ENCODE assay signal across 10 mouse cellular contexts in genomic region chr3:129687429-129687828, GRCm38 (mm10).
"Had no signal": no experiment of that assay in that cellular context is flagged by ENCODE, and none has a peak within 500 bp of the region (broad histone marks: within the 10 kb centered on the region; RNA-seq: fewer than 3 reads in every experiment).

No protein-coding gene starts in this region.

- H3K9ac ChIP-seq: lung, embryonic 15.5 days; midbrain, embryonic 13.5 days; midbrain, embryonic 15.5 days; neural tube, embryonic 12.5 days; stomach, embryonic 15.5 days had no signal

- H3K36me3 ChIP-seq: lung, embryonic 15.5 days; midbrain, embryonic 13.5 days; midbrain, embryonic 15.5 days; neural tube, embryonic 12.5 days; stomach, embryonic 15.5 days had no signal

- H3K27ac ChIP-seq: lung, embryonic 15.5 days; macrophage; midbrain, embryonic 13.5 days; midbrain, embryonic 15.5 days; neural tube, embryonic 12.5 days; stomach, embryonic 15.5 days; stomach, postnatal 0 days had no signal

- H3K4me1 ChIP-seq: megakaryocyte, embryonic 14.5 days; midbrain, embryonic 13.5 days; midbrain, embryonic 15.5 days; neural tube, embryonic 12.5 days; stomach, embryonic 15.5 days had no signal

- ATAC-seq: lung, postnatal 0 days had no signal

- H3K27me3 ChIP-seq: lung, embryonic 15.5 days; megakaryocyte, embryonic 14.5 days; midbrain, embryonic 13.5 days; midbrain, embryonic 15.5 days; neural tube, embryonic 12.5 days; stomach, embryonic 15.5 days had no signal

- H3K4me3 ChIP-seq: lung, embryonic 15.5 days; megakaryocyte, embryonic 14.5 days; midbrain, embryonic 13.5 days; midbrain, embryonic 15.5 days; neural tube, embryonic 12.5 days; stomach, embryonic 15.5 days had no signal

- H3K4me2 ChIP-seq: lung, embryonic 15.5 days; midbrain, embryonic 11.5 days; midbrain, embryonic 13.5 days; midbrain, embryonic 15.5 days; neural tube, embryonic 12.5 days; stomach, embryonic 15.5 days had no signal

- H3K9me3 ChIP-seq: lung, embryonic 15.5 days; megakaryocyte, embryonic 14.5 days; midbrain, embryonic 13.5 days; midbrain, embryonic 15.5 days; neural tube, embryonic 12.5 days; stomach, embryonic 15.5 days had no signal
